Mouse (Mus musculus): ENCODE results near the gene Ube2r2.

The Ube2r2 gene

DNA sequence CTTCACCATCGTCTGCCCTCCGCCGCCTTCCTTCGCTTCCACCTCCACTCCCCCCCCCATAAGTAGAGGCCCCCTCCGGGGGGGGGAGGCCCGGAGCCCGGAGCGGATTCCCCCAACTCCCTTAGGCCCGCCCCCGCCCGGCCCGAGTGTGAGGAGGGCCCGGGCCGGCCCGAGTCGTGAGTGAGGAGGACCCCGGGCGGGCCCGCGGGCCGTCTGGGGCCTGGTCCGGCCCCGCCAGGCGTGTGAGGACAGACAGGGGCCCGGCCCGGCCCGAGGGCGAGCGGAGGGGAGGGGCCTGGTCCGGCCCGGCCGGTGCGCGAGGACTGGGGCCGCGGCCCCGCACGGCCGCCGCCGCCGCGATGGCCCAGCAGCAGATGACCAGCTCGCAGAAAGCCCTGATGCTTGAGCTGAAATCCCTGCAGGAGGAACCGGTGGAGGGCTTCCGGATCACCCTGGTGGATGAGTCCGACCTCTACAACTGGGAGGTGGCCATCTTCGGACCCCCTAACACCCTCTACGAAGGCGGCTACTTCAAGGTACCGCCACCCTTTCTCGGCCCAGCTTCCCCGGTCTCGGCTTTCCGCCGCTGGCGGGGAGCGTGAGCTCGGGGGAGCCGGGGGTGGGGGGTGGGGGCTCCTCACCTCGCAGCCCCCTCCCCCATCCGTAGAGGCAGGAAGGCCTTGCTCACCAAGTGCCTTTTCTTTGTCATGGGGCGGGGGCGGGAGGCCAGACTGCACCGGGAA, at the start of gene Ube2r2:
Ube2r2 (plus strand) TSS at position 33 of the 743 bp plus-strand sequence.
- DNase-seq (ENCODE audit: low spot score), result peak; percentile 43

GRCm38 (mm10) chr4:41086947-41087346, 48.6 kb upstream of the Ube2r2 start:
- DNase-seq (ENCODE audit: low spot score), result no peak

- DNase-seq (ENCODE audit: low spot score), result no peak
Observed at GRCm38 (mm10) chr4:41087459-41088298, 47.9 kb upstream of the Ube2r2 start.

- DNase-seq (ENCODE audit: low spot score), result no peak
Observed at GRCm38 (mm10) chr4:41089189-41089588, 46.4 kb upstream of the Ube2r2 start.

GRCm38 (mm10) chr4:41089705-41090104, 45.8 kb upstream of the Ube2r2 start:
- DNase-seq (ENCODE audit: low spot score), result no peak

GRCm38 (mm10) chr4:41091391-41091790, 44.2 kb upstream of the Ube2r2 start:
- no peak for DNase-seq (ENCODE audit: low spot score)

DNA sequence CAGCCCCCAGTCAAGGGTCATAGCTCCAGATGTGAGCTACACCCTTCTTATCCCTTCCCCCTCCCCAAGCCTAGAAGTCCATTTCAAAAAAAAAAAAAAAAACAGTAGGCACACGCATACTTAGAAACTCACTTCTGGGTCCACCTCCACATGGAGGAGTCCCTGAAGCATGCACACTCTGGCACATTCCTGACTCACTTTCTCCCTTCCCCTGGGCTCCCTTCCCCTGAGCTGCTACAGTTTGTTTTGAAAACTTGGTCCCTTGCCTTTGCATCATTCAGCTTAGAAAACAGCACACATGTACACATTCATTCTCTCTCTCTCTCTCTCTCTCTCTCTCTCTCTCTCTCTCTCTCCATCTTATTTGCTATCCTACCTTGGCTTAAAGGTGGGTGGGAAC, 42.6 kb upstream of the Ube2r2 start:
- DNase-seq (ENCODE audit: low spot score), result no peak

- DNase-seq (ENCODE audit: low spot score), result no peak
Observed at GRCm38 (mm10) chr4:41094361-41094760, 41.2 kb upstream of the Ube2r2 start.

GRCm38 (mm10) chr4:41096169-41096568, 39.4 kb upstream of the Ube2r2 start:
- no peak for DNase-seq (ENCODE audit: low spot score)

GRCm38 (mm10) chr4:41096794-41097193, 38.7 kb upstream of the Ube2r2 start:
- no peak for DNase-seq (ENCODE audit: low spot score)

- DNase-seq (ENCODE audit: low spot score), result no peak
Observed at GRCm38 (mm10) chr4:41097381-41097780, 38.2 kb upstream of the Ube2r2 start.

DNA sequence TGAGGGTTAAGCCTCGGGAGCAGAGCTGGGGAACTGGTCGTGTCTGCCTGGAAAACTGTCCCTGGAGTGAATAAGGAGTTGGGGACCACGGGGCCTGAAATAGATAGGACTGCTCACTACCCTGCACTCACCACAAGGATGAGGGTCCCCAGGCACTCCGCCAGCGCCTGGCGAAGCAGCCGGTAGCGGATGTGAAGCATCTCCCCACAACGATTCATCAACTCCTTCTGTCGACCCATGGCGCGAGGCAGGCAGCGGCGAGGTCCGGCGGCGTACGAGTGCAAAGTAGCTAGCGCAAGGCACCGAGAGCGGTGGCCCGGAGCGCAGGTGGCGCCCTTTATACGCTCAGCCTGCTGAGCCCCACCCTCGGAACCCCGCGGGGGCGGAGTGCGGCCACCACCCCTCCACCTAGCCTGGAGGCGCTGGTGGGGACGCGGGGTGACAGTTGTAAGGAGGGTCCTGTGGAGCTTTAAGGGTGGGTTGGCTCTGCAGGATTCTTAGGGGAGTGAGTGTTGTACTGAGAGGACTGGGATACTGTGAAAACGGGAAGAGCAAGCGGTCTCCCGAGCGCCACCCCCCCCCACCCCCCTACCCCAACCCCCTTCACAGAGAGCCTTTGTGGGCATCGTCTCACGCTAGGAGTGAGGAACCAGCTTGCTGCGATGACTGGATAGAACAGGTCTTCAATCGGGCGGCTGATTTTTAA, 37.5 kb upstream of the Ube2r2 start, which contains the start of gene Aqp3:
Aqp3 (minus strand) TSS at position 313 of the 706 bp plus-strand sequence.
- no peak for DNase-seq (ENCODE audit: low spot score)

DNA sequence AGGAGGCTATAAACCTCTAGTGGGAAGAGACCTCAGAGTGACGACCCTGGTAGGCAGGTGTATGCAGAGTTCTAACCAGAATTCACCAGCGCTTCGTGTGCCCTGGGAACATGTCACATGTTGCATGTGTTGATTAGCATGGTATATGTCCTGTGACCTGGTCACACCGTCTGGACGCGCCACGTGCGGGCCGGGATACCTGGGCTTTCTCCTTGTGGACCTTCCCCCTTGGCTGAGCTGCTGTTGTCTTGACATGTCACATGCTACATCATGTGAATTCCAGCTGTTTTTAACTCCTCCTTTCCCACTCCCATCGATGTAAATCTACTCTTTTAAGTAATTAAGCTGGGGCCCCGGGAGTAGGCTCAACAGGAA, 37.0 kb upstream of the Ube2r2 start:
- no peak for DNase-seq (ENCODE audit: low spot score)

GRCm38 (mm10) chr4:41100986-41101385, 34.6 kb upstream of the Ube2r2 start:
- DNase-seq (ENCODE audit: low spot score), result no peak

- no peak for DNase-seq (ENCODE audit: low spot score)
Observed at GRCm38 (mm10) chr4:41102901-41103300, 32.6 kb upstream of the Ube2r2 start.

GRCm38 (mm10) chr4:41107440-41107839, 28.1 kb upstream of the Ube2r2 start:
- DNase-seq (ENCODE audit: low spot score), result no peak

DNA sequence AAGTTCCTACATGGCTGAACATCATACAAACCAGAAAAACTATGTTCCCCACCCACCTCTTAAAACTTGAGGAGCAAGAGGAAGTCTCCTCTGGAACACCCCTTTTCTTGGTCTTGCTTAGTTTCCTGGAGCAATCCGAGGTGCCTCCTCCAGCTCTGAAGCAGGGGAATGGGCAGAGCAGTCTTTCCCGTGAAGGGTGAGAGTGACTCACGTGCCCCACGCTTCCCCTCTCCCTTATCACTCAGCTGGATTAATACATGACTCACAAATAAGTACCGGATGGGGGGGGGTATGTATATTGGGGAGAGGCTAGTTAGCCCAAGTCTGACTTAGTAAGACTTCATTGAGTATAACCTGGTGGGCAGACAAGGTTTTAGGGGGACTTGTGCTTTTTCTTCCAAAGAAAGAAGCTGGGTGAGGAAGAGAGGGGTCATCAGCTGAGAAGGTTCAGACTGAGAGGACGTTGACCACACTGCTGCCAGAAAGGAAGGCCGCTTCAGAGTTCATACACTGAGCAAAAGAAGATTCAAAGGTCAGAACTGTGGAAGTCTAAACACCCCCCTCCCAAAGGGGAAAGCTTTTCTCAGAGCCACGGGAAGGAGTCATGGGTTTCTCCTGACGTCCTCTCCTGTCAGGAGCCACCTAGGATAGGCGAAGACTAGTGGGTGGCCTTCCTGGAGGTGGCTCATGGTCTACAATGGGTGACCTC, 26.7 kb upstream of the Ube2r2 start:
- DNase-seq (ENCODE audit: low spot score), result no peak

- no peak for DNase-seq (ENCODE audit: low spot score)
Observed at GRCm38 (mm10) chr4:41114358-41115070, 21.0 kb upstream of the Ube2r2 start.

- DNase-seq (ENCODE audit: low spot score), result no peak
Observed at GRCm38 (mm10) chr4:41115074-41115473, 20.5 kb upstream of the Ube2r2 start.

GRCm38 (mm10) chr4:41115793-41116192, 19.8 kb upstream of the Ube2r2 start:
- no peak for DNase-seq (ENCODE audit: low spot score)

DNA sequence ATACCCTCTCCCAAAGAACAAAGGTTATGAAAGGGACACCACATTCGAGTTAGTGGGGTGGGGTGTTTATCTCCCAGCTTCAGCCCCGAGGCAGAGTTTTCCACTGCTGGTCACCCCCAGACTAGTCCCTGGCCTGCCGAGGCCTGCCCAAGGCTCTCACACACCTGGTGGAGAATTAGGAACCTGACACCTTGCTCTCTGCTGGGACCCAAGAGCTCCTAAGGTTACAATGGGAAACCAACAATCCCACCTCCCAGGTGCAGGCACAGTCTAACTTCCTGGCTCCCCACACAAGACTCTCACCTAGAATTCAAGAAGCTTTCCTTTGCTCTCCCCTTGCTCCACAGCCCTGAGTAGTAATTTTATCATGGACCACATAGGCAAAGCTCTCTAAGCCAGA, 18.7 kb upstream of the Ube2r2 start:
- DNase-seq (ENCODE audit: low spot score), result no peak

Measured in ovary, postnatal 10 days (tissue).